ENCODE assay signal across 26 mouse cellular contexts in genomic region chr8:104065906-104066518, GRCm38 (mm10). TPM values are rescaled to one million over a fixed set of nuclear protein-coding genes. Genes with fewer than 3 reads are reported as not detected.
A peak's percentile ranks its signal among the peaks of the same experiment; 100 is the strongest.
DNase-seq lines count a peak whose midpoint lies in the region; ATAC-seq and TF ChIP-seq lines count a peak whose summit lies in the region.
"Had no signal": no experiment of that assay in that cellular context is flagged by ENCODE, and none has a peak within 500 bp of the region (broad histone marks: within the 10 kb centered on the region; RNA-seq: fewer than 3 reads in every experiment).

No protein-coding gene starts in this region.

- H3K27ac ChIP-seq in left cerebral cortex, adult 2 months, result peak overlapping the region; percentile 5; the same call in 1 of the 2 replicates
- no peak overlapping the region for H3K27ac ChIP-seq in neural tube, embryonic 13.5 days (replicated peaks)
- H3K27ac ChIP-seq in neural tube, embryonic 15.5 days (replicated peaks), result no peak overlapping the region
- H3K27ac ChIP-seq: forebrain, embryonic 13.5 days; layer of hippocampus, adult 2 months; limb, embryonic 10.5 days; liver, embryonic 15.5 days; lung, embryonic 15.5 days had no signal

- no peak overlapping the region for H3K9ac ChIP-seq in neural tube, embryonic 13.5 days
- H3K9ac ChIP-seq in neural tube, embryonic 15.5 days (replicated peaks), result no peak overlapping the region
- H3K9ac ChIP-seq: forebrain, embryonic 13.5 days; liver, embryonic 15.5 days; lung, embryonic 15.5 days had no signal

- H3K4me1 ChIP-seq in neural tube, embryonic 13.5 days (replicated peaks), result peaks cover 18% of the 10 kb centered on the region
- peaks cover 13% of the 10 kb centered on the region for H3K4me1 ChIP-seq in neural tube, embryonic 15.5 days
- H3K4me1 ChIP-seq: liver, embryonic 15.5 days had no signal

- no peak for TF ChIP-seq CTCF in left cerebral cortex, adult 2 months (IDR thresholded peaks at IDR 0.05)

- intact Hi-C loops in left cerebral cortex, adult 2 months (cut with DNase I), result no loop called here

- peak; percentile 33 to 62 for DNase-seq in cerebellum, postnatal 25 days
- DNase-seq in cerebellum, adult 8-10 months, result no peak
- DNase-seq in left cerebral cortex, adult 2 months (ENCODE audit: extremely low spot score in 1 of 2, low spot score in 2 of 2), result no peak
- DNase-seq in left cerebral cortex, adult 11 months (ENCODE audit: low spot score), result no peak
- no peak for DNase-seq in neural tube, embryonic 10.5 days (ENCODE audit: extremely low spot score, low spot score)
- DNase-seq in spleen, postnatal 10 days (ENCODE audit: low spot score in 2 of 2), result no peak
- DNase-seq: adrenal gland, postnatal 25 days; kidney, adult 9 months; kidney, postnatal 25 days; liver; lung, postnatal 36 days; retina, postnatal 1 day; spleen, adult 18-20 months; thymus, adult 18-20 months; thymus, postnatal 36 days had no signal

- 84% methylated on average over 9 of the region's 9 CpGs for WGBS in neural tube, embryonic 13.5 days
- 80% methylated on average over 9 of the region's 9 CpGs for WGBS in neural tube, embryonic 15.5 days

- no peak overlapping the region for H3K4me2 ChIP-seq in neural tube, embryonic 13.5 days
- no peak overlapping the region for H3K4me2 ChIP-seq in neural tube, embryonic 15.5 days
- H3K4me2 ChIP-seq: forebrain, embryonic 13.5 days; heart, embryonic 11.5 days; liver, embryonic 15.5 days; lung, embryonic 15.5 days had no signal

- H3K4me3 ChIP-seq in left cerebral cortex, adult 2 months, result no peak overlapping the region
- no peak overlapping the region for H3K4me3 ChIP-seq in neural tube, embryonic 13.5 days
- no peak overlapping the region for H3K4me3 ChIP-seq in neural tube, embryonic 15.5 days (replicated peaks)
- H3K4me3 ChIP-seq: forebrain, embryonic 13.5 days; layer of hippocampus, adult 2 months; limb, embryonic 10.5 days; liver, embryonic 15.5 days; lung, embryonic 15.5 days had no signal

- peak; percentile 17; the same call in 1 of the 2 replicates for ATAC-seq in neural tube, embryonic 13.5 days (ENCODE audit: low read depth)
- ATAC-seq in neural tube, embryonic 15.5 days (ENCODE audit: low FRiP score), result peak; percentile 51; the same call in 1 of the 2 replicates
- ATAC-seq: forebrain, embryonic 13.5 days; intestine, embryonic 16.5 days had no signal

- no peaks in the 10 kb centered on the region for H3K36me3 ChIP-seq in neural tube, embryonic 13.5 days
- H3K36me3 ChIP-seq in neural tube, embryonic 15.5 days, result no peaks in the 10 kb centered on the region
- H3K36me3 ChIP-seq: limb, embryonic 10.5 days; liver, embryonic 15.5 days; lung, embryonic 15.5 days had no signal

- no peaks in the 10 kb centered on the region for H3K27me3 ChIP-seq in neural tube, embryonic 13.5 days
- H3K27me3 ChIP-seq in neural tube, embryonic 15.5 days (replicated peaks), result no peaks in the 10 kb centered on the region
- H3K27me3 ChIP-seq: forebrain, embryonic 13.5 days; liver, embryonic 15.5 days; lung, embryonic 15.5 days had no signal

- H3K9me3 ChIP-seq in neural tube, embryonic 13.5 days, result no peaks in the 10 kb centered on the region
- no peaks in the 10 kb centered on the region for H3K9me3 ChIP-seq in neural tube, embryonic 15.5 days (replicated peaks)
- H3K9me3 ChIP-seq: forebrain, embryonic 13.5 days; limb, embryonic 10.5 days; liver, embryonic 15.5 days; lung, embryonic 15.5 days had no signal

RNA-seq across cellular contexts. Expression of gene Cdh5, which starts 35.4 kb away (rescaled TPM):
- total RNA-seq in left cerebral cortex, adult 2 months (2021), result 10 to 100 TPM; 11.7 to 12.0 TPM
- 18.1 and 18.9 TPM in 2 replicates for polyA plus RNA-seq in neural tube, embryonic 13.5 days (2015; fragmentation: Nextera tagmentation; extraction: Ambion mirVana)
- polyA plus RNA-seq in neural tube, embryonic 15.5 days (2015; fragmentation: Nextera tagmentation; extraction: Ambion mirVana), result 12.5 and 17.7 TPM in 2 replicates
- total RNA-seq: hematopoietic stem cell, adult 5-6 weeks; monocyte, adult 5-6 weeks had no signal

Comparison
In these comparisons a context has a peak if more than half of its experiments do, and no peak if none do; other contexts are left out.
1. DNase-seq: peak in cerebellum, postnatal 25 days (2 of 2); none in cerebellum, adult 8-10 months (single experiment), left cerebral cortex, adult 2 months (0 of 2), left cerebral cortex, adult 11 months (single experiment), neural tube, embryonic 10.5 days (single experiment) and spleen, postnatal 10 days (0 of 2).